Mouse (Mus musculus): ENCODE results near the gene Rai1. TPM values are rescaled to one million over a fixed set of nuclear protein-coding genes. Genes with fewer than 3 reads are reported as not detected.
A peak's percentile ranks its signal among the peaks of the same experiment; 100 is the strongest.

Gene Rai1
- polyA plus RNA-seq, 1 experiment from 2014 or later, result 31.0 TPM

- H3K27me3 ChIP-seq (ENCODE audit: insufficient read depth, poor library complexity, severe bottlenecking), result no peaks in the 10 kb centered on the region
- H3K4me1 ChIP-seq (replicated peaks), result peaks cover 24% of the 10 kb centered on the region
- H3K4me3 ChIP-seq, result no peak overlapping the region
- H3K9me3 ChIP-seq, result no peaks in the 10 kb centered on the region
- DNase-seq (ENCODE audit: low spot score), result no peak
- H3K36me3 ChIP-seq, result no peaks in the 10 kb centered on the region
- 84% methylated on average over 4 of the region's 4 CpGs for WGBS
- H3K27ac ChIP-seq, result no peak overlapping the region
Measured at GRCm38 (mm10) chr11:60101986-60102385, 2.8 kb upstream of the Rai1 start.

- H3K36me3 ChIP-seq, result no peaks in the 10 kb centered on the region
- no peak for DNase-seq (ENCODE audit: low spot score)
- H3K4me1 ChIP-seq (replicated peaks), result peaks cover 30% of the 10 kb centered on the region
- H3K27me3 ChIP-seq (ENCODE audit: insufficient read depth, poor library complexity, severe bottlenecking), result no peaks in the 10 kb centered on the region
- no peak overlapping the region for H3K4me3 ChIP-seq
- H3K27ac ChIP-seq, result no peak overlapping the region
- whole genome bisulfite sequencing, result 87% methylated on average over 6 of the region's 6 CpGs
- no peaks in the 10 kb centered on the region for H3K9me3 ChIP-seq
Measured at GRCm38 (mm10) chr11:60102664-60103063, 2.1 kb upstream of the Rai1 start.

- H3K4me3 ChIP-seq, result no peak overlapping the region
- H3K9me3 ChIP-seq, result no peaks in the 10 kb centered on the region
- WGBS, result 88% methylated on average over 7 of the region's 7 CpGs
- no peak for DNase-seq (ENCODE audit: low spot score)
- H3K27me3 ChIP-seq (ENCODE audit: insufficient read depth, poor library complexity, severe bottlenecking), result no peaks in the 10 kb centered on the region
- peaks cover 39% of the 10 kb centered on the region for H3K4me1 ChIP-seq (replicated peaks)
- H3K27ac ChIP-seq, result no peak overlapping the region
- H3K36me3 ChIP-seq, result no peaks in the 10 kb centered on the region
Measured at GRCm38 (mm10) chr11:60103567-60103966, 1.2 kb upstream of the Rai1 start.

GRCm38 (mm10) chr11:60105593-60106542 is 1.1 kb downstream of the Rai1 start:
- peak overlapping the region; percentile 91 for H3K4me3 ChIP-seq
- under 1% methylated on average over 88 of the region's 88 CpGs for WGBS
- H3K27ac ChIP-seq, result peak overlapping the region; percentile 99
- H3K4me1 ChIP-seq (replicated peaks), result peaks cover 61% of the 10 kb centered on the region
- no peaks in the 10 kb centered on the region for H3K9me3 ChIP-seq
- H3K36me3 ChIP-seq, result no peaks in the 10 kb centered on the region
- peak; percentile 77 for DNase-seq (ENCODE audit: low spot score)
- H3K27me3 ChIP-seq (ENCODE audit: insufficient read depth, poor library complexity, severe bottlenecking), result no peaks in the 10 kb centered on the region

- peak overlapping the region; percentile 99 for H3K27ac ChIP-seq
- DNase-seq (ENCODE audit: low spot score), result peak; percentile 70
- H3K4me3 ChIP-seq, result peak overlapping the region; percentile 91
- WGBS, result under 1% methylated on average over 14 of the region's 14 CpGs
- no peaks in the 10 kb centered on the region for H3K36me3 ChIP-seq
- H3K9me3 ChIP-seq, result no peaks in the 10 kb centered on the region
- no peaks in the 10 kb centered on the region for H3K27me3 ChIP-seq (ENCODE audit: insufficient read depth, poor library complexity, severe bottlenecking)
- H3K4me1 ChIP-seq (replicated peaks), result peaks cover 69% of the 10 kb centered on the region
Measured at GRCm38 (mm10) chr11:60106543-60107110, 1.8 kb downstream of the Rai1 start.

GRCm38 (mm10) chr11:60107449-60107848 is 2.6 kb downstream of the Rai1 start:
- Histone ChIP-seq H3K4me3 (peak overlapping the region; percentile 91), H3K4me1 (replicated peaks) (peaks cover 77% of the 10 kb centered on the region), H3K36me3 (no peaks in the 10 kb centered on the region), H3K27ac (peak overlapping the region; percentile 99), H3K9me3 (no peaks in the 10 kb centered on the region), H3K27me3 (ENCODE audit: insufficient read depth, poor library complexity, severe bottlenecking) (no peaks in the 10 kb centered on the region)
- WGBS, result 85% methylated on average over 3 of the region's 3 CpGs
- DNase-seq (ENCODE audit: low spot score), result no peak

- peaks cover 90% of the 10 kb centered on the region for H3K4me1 ChIP-seq (replicated peaks)
- 41% methylated on average over 5 of the region's 5 CpGs for WGBS
- H3K36me3 ChIP-seq, result no peaks in the 10 kb centered on the region
- H3K27me3 ChIP-seq (ENCODE audit: insufficient read depth, poor library complexity, severe bottlenecking), result no peaks in the 10 kb centered on the region
- peak; percentile 26 for DNase-seq (ENCODE audit: low spot score)
- H3K4me3 ChIP-seq, result peak overlapping the region; percentile 10
- no peaks in the 10 kb centered on the region for H3K9me3 ChIP-seq
- H3K27ac ChIP-seq, result peak overlapping the region; percentile 83
Measured at GRCm38 (mm10) chr11:60108631-60109172, 3.9 kb downstream of the Rai1 start.

- no peak overlapping the region for H3K27ac ChIP-seq
- H3K4me3 ChIP-seq, result no peak overlapping the region
- H3K9me3 ChIP-seq, result no peaks in the 10 kb centered on the region
- DNase-seq (ENCODE audit: low spot score), result no peak
- H3K4me1 ChIP-seq (replicated peaks), result peaks cover 94% of the 10 kb centered on the region
- H3K27me3 ChIP-seq (ENCODE audit: insufficient read depth, poor library complexity, severe bottlenecking), result no peaks in the 10 kb centered on the region
- no peaks in the 10 kb centered on the region for H3K36me3 ChIP-seq
- WGBS, result 80% methylated on average over 5 of the region's 5 CpGs
Measured at GRCm38 (mm10) chr11:60110386-60110785, 5.6 kb downstream of the Rai1 start.

- Histone ChIP-seq H3K36me3 (no peaks in the 10 kb centered on the region), H3K27me3 (ENCODE audit: insufficient read depth, poor library complexity, severe bottlenecking) (no peaks in the 10 kb centered on the region), H3K4me3 (no peak overlapping the region), H3K4me1 (replicated peaks) (peaks cover 95% of the 10 kb centered on the region), H3K27ac (no peak overlapping the region), H3K9me3 (no peaks in the 10 kb centered on the region)
- DNase-seq (ENCODE audit: low spot score), result no peak
- WGBS, result 97% methylated on average over 2 of the region's 2 CpGs
Measured at GRCm38 (mm10) chr11:60111576-60111975, 6.8 kb downstream of the Rai1 start.

GRCm38 (mm10) chr11:60113624-60114023 is 8.8 kb downstream of the Rai1 start:
- Histone ChIP-seq H3K4me1 (replicated peaks) (peaks cover 75% of the 10 kb centered on the region), H3K27ac (peak overlapping the region; percentile 93), H3K27me3 (ENCODE audit: insufficient read depth, poor library complexity, severe bottlenecking) (no peaks in the 10 kb centered on the region), H3K36me3 (no peaks in the 10 kb centered on the region), H3K9me3 (no peaks in the 10 kb centered on the region), H3K4me3 (peak overlapping the region; percentile 58)
- 3% methylated on average over 4 of the region's 4 CpGs for WGBS
- no peak for DNase-seq (ENCODE audit: low spot score)

GRCm38 (mm10) chr11:60114296-60115023 is 9.6 kb downstream of the Rai1 start:
- no peaks in the 10 kb centered on the region for H3K36me3 ChIP-seq
- H3K4me3 ChIP-seq, result peak overlapping the region; percentile 58
- 1% methylated on average over 21 of the region's 21 CpGs for WGBS
- H3K9me3 ChIP-seq, result no peaks in the 10 kb centered on the region
- peak; percentile 76 for DNase-seq (ENCODE audit: low spot score)
- peak overlapping the region; percentile 93 for H3K27ac ChIP-seq
- peaks cover 71% of the 10 kb centered on the region for H3K4me1 ChIP-seq (replicated peaks)
- no peaks in the 10 kb centered on the region for H3K27me3 ChIP-seq (ENCODE audit: insufficient read depth, poor library complexity, severe bottlenecking)

- WGBS, result under 1% methylated on average over 43 of the region's 43 CpGs
Measured at GRCm38 (mm10) chr11:60115024-60115538, 10.3 kb downstream of the Rai1 start.

More at GRCm38 (mm10) chr11:60115024-60115538, 10.3 kb downstream of the Rai1 start:
- Histone ChIP-seq H3K4me1 (replicated peaks) (peaks cover 71% of the 10 kb centered on the region), H3K36me3 (no peaks in the 10 kb centered on the region), H3K27me3 (ENCODE audit: insufficient read depth, poor library complexity, severe bottlenecking) (no peaks in the 10 kb centered on the region), H3K4me3 (peak overlapping the region; percentile 58), H3K27ac (peak overlapping the region; percentile 93), H3K9me3 (no peaks in the 10 kb centered on the region)
- peak; percentile 91 for DNase-seq (ENCODE audit: low spot score)
